Mouse (Mus musculus) small intestine, adult 2 months (tissue): Measurements from ENCODE around the gene Robo1. TPM values are rescaled to one million over a fixed set of nuclear protein-coding genes. Genes with fewer than 3 reads are reported as not detected.

Experiments used
- H3K27ac ChIP-seq: fragments of 200-500 bp; 2 replicates; pipeline ENCODE4 v1.5.1; 2012; ENCODE audit warnings: low read depth, low read length, control low read depth, inconsistent platforms; ENCODE audit not compliant: insufficient read depth
- H3K27me3 ChIP-seq: fragments of 200-500 bp; 2 replicates; pipeline ENCODE4 v1.6.1; 2012; ENCODE audit warnings: mild to moderate bottlenecking, moderate library complexity, low read length, inconsistent platforms; ENCODE audit not compliant: control insufficient read depth, insufficient read depth
- H3K36me3 ChIP-seq: fragments of 200-500 bp; 2 replicates; pipeline ENCODE4 v1.6.1; 2012; ENCODE audit warnings: mild to moderate bottlenecking, low read length, control low read depth, inconsistent platforms; ENCODE audit not compliant: control insufficient read depth, insufficient read depth
- H3K4me1 ChIP-seq: fragments of 200-500 bp; 2 replicates; pipeline ENCODE4 v1.6.1; 2012; ENCODE audit warnings: low read length, inconsistent platforms, mixed read lengths; ENCODE audit not compliant: control insufficient read depth, insufficient read depth, insufficient read length
- H3K4me3 ChIP-seq: fragments of 200-500 bp; 2 replicates; pipeline ENCODE4 v1.5.1; 2012; ENCODE audit warnings: low read depth, mild to moderate bottlenecking, control low read depth, inconsistent platforms, low read length, moderate library complexity
- CTCF ChIP-seq: fragments of 200-500 bp; IDR thresholded peaks from 2 replicates; pipeline ENCODE4 v1.5.1; 2012; ENCODE audit warnings: low read depth, mild to moderate bottlenecking, control low read depth, inconsistent platforms, low read length, moderate library complexity, mixed read lengths; ENCODE audit not compliant: insufficient replicate concordance, insufficient read length; ENCODE audit errors: extremely low read depth
- POLR2A ChIP-seq: fragments of 200-500 bp; IDR thresholded peaks from 2 replicates; pipeline ENCODE4 v1.6.1; 2012; ENCODE audit warnings: low read depth, mild to moderate bottlenecking, control low read depth, inconsistent platforms, low read length, moderate library complexity
- WGBS: fragments of 180-500 bp; shearing (Covaris S2); methylation state at CpG from one replicate; pipeline ENCODE4 v1.1.7; 2018; 5-methylcytosine and 5-hydroxymethylcytosine counted together
- polyA plus RNA-seq: library from polyadenylated mRNA; depleted of rRNA; stranded (reverse); fragments of >200 nt; gene quantifications from 2 replicates; pipeline ENCODE4 v1.2.3, GENCODE M21; 2012

Gene Robo1
- polyA plus RNA-seq, 1 experiment: 0.81 TPM

DNA sequence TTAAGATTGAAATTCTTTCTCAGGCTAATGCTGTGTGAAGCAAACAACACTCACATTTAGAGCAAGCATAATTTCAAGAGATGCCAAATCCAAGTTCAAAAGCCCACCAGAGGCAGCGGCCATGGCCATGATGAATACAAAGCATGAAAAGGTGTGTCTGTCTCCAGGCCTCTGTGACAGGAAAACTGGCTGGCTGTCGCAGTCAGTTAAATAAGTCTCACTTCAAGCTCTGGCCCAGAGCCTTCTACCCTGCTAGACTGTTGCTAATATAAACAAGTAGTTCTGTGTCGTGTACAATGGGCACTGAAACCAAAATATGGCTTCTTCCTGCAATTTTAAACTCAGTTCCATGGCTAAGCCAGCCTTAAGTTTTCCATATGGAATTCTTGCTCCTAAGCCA lies 629.1 kb downstream of the Robo1 start:
- no peak overlapping the region for H3K4me3 ChIP-seq
- H3K4me1 ChIP-seq: no peaks in the 10 kb centered on the region
- WGBS: 68% methylated on average over 3 of the region's 3 CpGs
- no peaks in the 10 kb centered on the region for H3K27me3 ChIP-seq
- no peaks in the 10 kb centered on the region for H3K36me3 ChIP-seq
- H3K27ac ChIP-seq: no peak overlapping the region
- TF ChIP-seq CTCF: no peak
- TF ChIP-seq POLR2A: no peak

DNA sequence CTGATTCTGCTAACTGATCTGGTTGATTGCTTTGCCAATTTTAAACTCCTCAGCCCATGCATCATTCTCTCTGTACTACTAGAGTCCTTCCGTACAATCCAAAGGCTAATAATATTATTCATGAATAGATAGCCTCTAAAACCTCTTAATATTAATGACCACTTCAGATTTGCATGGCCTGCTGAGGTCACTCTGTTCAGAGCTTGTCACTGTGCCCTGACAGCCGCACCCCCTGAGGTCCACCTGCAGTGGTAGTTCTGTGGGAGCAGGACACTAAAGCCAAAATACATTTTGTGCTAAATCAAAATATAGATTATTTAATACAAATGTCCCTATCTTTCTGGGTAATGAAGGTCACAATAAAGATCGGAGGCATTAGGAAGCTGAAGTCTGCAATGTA lies 631.8 kb downstream of the Robo1 start:
- Histone ChIP-seq H3K4me1 (no peaks in the 10 kb centered on the region), H3K27me3 (no peaks in the 10 kb centered on the region), H3K36me3 (no peaks in the 10 kb centered on the region), H3K4me3 (no peak overlapping the region), H3K27ac (no peak overlapping the region)
- TF ChIP-seq POLR2A (no peak), CTCF (no peak)
- 84% methylated on average over 3 of the region's 3 CpGs for WGBS

- TF ChIP-seq CTCF: no peak
- no peak for TF ChIP-seq POLR2A
- 78% methylated on average over 8 of the region's 8 CpGs for WGBS
Observed at GRCm38 (mm10) chr16:72940786-72941185, 632.7 kb downstream of the Robo1 start.

GRCm38 (mm10) chr16:72944403-72944802 lies 636.3 kb downstream of the Robo1 start:
- no peak for TF ChIP-seq CTCF
- Histone ChIP-seq H3K27ac (no peak overlapping the region), H3K4me1 (no peaks in the 10 kb centered on the region), H3K4me3 (no peak overlapping the region), H3K36me3 (no peaks in the 10 kb centered on the region), H3K27me3 (no peaks in the 10 kb centered on the region)
- WGBS: 84% methylated on average over 4 of the region's 4 CpGs

More at GRCm38 (mm10) chr16:72940786-72941185, 632.7 kb downstream of the Robo1 start:
- Histone ChIP-seq H3K4me3 (no peak overlapping the region), H3K27ac (no peak overlapping the region), H3K4me1 (no peaks in the 10 kb centered on the region), H3K36me3 (no peaks in the 10 kb centered on the region), H3K27me3 (no peaks in the 10 kb centered on the region)

- WGBS: 90% methylated on average over 6 of the region's 6 CpGs
- no peak overlapping the region for H3K27ac ChIP-seq
- no peaks in the 10 kb centered on the region for H3K4me1 ChIP-seq
- no peaks in the 10 kb centered on the region for H3K27me3 ChIP-seq
- no peaks in the 10 kb centered on the region for H3K36me3 ChIP-seq
- TF ChIP-seq CTCF: no peak
- TF ChIP-seq POLR2A: no peak
- H3K4me3 ChIP-seq: no peak overlapping the region
Observed at GRCm38 (mm10) chr16:72951969-72952368, 643.9 kb downstream of the Robo1 start.

GRCm38 (mm10) chr16:72959018-72959702 lies 651.1 kb downstream of the Robo1 start:
- Histone ChIP-seq H3K27ac (no peak overlapping the region), H3K4me3 (no peak overlapping the region), H3K36me3 (no peaks in the 10 kb centered on the region), H3K4me1 (no peaks in the 10 kb centered on the region), H3K27me3 (no peaks in the 10 kb centered on the region)
- TF ChIP-seq POLR2A (no peak), CTCF (no peak)
- 85% methylated on average over 11 of the region's 11 CpGs for WGBS

GRCm38 (mm10) chr16:72959823-72960222 lies 651.7 kb downstream of the Robo1 start:
- Histone ChIP-seq H3K27me3 (no peaks in the 10 kb centered on the region), H3K4me3 (no peak overlapping the region), H3K4me1 (no peaks in the 10 kb centered on the region), H3K27ac (no peak overlapping the region), H3K36me3 (no peaks in the 10 kb centered on the region)
- WGBS: 92% methylated on average over 6 of the region's 6 CpGs
- TF ChIP-seq CTCF (no peak), POLR2A (no peak)

- Histone ChIP-seq H3K4me3 (no peak overlapping the region), H3K27ac (no peak overlapping the region), H3K27me3 (no peaks in the 10 kb centered on the region), H3K4me1 (no peaks in the 10 kb centered on the region), H3K36me3 (no peaks in the 10 kb centered on the region)
- 89% methylated on average over 3 of the region's 3 CpGs for WGBS
- no peak for TF ChIP-seq CTCF
- no peak for TF ChIP-seq POLR2A
Observed at GRCm38 (mm10) chr16:72963782-72964181, 655.7 kb downstream of the Robo1 start.
